In genomic region chrX:38247108-38247507, GRCm38 (mm10) we compare ENCODE assay signal across 17 mouse cellular contexts. TPM values are rescaled to one million over a fixed set of nuclear protein-coding genes. Genes with fewer than 3 reads are reported as not detected.
DNase-seq lines count a peak whose midpoint lies in the region; ATAC-seq and TF ChIP-seq lines count a peak whose summit lies in the region.
"Had no signal": no experiment of that assay in that cellular context is flagged by ENCODE, and none has a peak within 500 bp of the region (broad histone marks: within the 10 kb centered on the region; RNA-seq: fewer than 3 reads in every experiment).

No protein-coding gene starts in this region.

- peak; percentile 76 for ATAC-seq in kidney, postnatal 0 days (replicated peaks; ENCODE audit: low FRiP score, low read depth)
- ATAC-seq in Patski: peak; percentile 76
- ATAC-seq: forebrain, embryonic 15.5 days; midbrain, embryonic 16.5 days had no signal

- H3K27ac ChIP-seq in kidney, postnatal 0 days: no peak overlapping the region
- H3K27ac ChIP-seq: forebrain, embryonic 15.5 days; hindbrain, embryonic 14.5 days; limb, embryonic 15.5 days had no signal

- no peaks in the 10 kb centered on the region for H3K4me1 ChIP-seq in kidney, postnatal 0 days (replicated peaks; ENCODE audit: insufficient read depth, low read length)

- no peaks in the 10 kb centered on the region for H3K9me3 ChIP-seq in kidney, postnatal 0 days (replicated peaks; ENCODE audit: low read length)
- H3K9me3 ChIP-seq: forebrain, embryonic 15.5 days; limb, embryonic 15.5 days had no signal

- TF ChIP-seq CTCF in kidney, postnatal 0 days (IDR thresholded peaks at IDR 0.05; ENCODE audit: low read depth): no peak
- no peak for TF ChIP-seq CTCF in Patski (IDR thresholded peaks at IDR 0.05)

- POLR2A ChIA-PET in Patski (lab: Charles Lee): interaction anchor here (1.2 kb wide), 1 partner anchor 9 kb away, joined by 4 read pairs; no protein-coding TSS in a partner anchor

- in situ Hi-C loops in Patski (cut with MboI; ENCODE audit: low pct_unique_long_range_greater_than_20kb): no loop called here

- H3K4me2 ChIP-seq in kidney, postnatal 0 days (ENCODE audit: low read length): no peak overlapping the region
- H3K4me2 ChIP-seq: forebrain, embryonic 15.5 days; hindbrain, embryonic 14.5 days; limb, embryonic 15.5 days had no signal

- WGBS in kidney, postnatal 0 days: 51% methylated on average over 6 of the region's 6 CpGs

- no peaks in the 10 kb centered on the region for H3K36me3 ChIP-seq in kidney, postnatal 0 days (ENCODE audit: insufficient read depth, low read length)
- H3K36me3 ChIP-seq: forebrain, embryonic 15.5 days; limb, embryonic 15.5 days had no signal

- H3K4me3 ChIP-seq in kidney, postnatal 0 days (replicated peaks; ENCODE audit: low read depth, low read length): no peak overlapping the region
- H3K4me3 ChIP-seq: erythroblast, embryonic 14.5 days; forebrain, embryonic 15.5 days; limb, embryonic 15.5 days had no signal

- CTCF ChIA-PET in Patski (lab: Charles Lee): no interaction called here

- H3K9ac ChIP-seq in kidney, postnatal 0 days (ENCODE audit: low read depth, low read length): no peak overlapping the region
- H3K9ac ChIP-seq: forebrain, embryonic 15.5 days; hindbrain, embryonic 14.5 days; limb, embryonic 15.5 days had no signal

- no peaks in the 10 kb centered on the region for H3K27me3 ChIP-seq in kidney, postnatal 0 days (ENCODE audit: insufficient read depth, low read length)
- H3K27me3 ChIP-seq in Patski: peaks cover 29% of the 10 kb centered on the region
- H3K27me3 ChIP-seq: forebrain, embryonic 15.5 days had no signal

- no peak for DNase-seq in kidney, postnatal 0 days (ENCODE audit: low spot score)
- no peak for DNase-seq in kidney, postnatal 25 days
- DNase-seq in 416B (ENCODE audit: low read depth) (peak; percentile 5), Patski (ENCODE audit: low read depth, low spot score) (no peak)
- peak; percentile 23 for DNase-seq in brain, adult 2 months (ENCODE audit: low read depth, low spot score)
- DNase-seq in gastrocnemius, adult 8-10 months (ENCODE audit: low spot score in 2 of 2): no peak
- DNase-seq in thymus, adult 18-20 months: no peak
- DNase-seq: cerebellum, adult 18-20 months; heart, adult 11 months; kidney, postnatal 10 days; lung, adult 18-20 months; thymus, postnatal 14 days had no signal

RNA-seq across cellular contexts. Expression of gene Tmem255a, which starts 5.1 kb away (rescaled TPM):
- polyA plus RNA-seq in kidney, postnatal 0 days (2015; fragmentation: Nextera tagmentation; extraction: Ambion mirVana): 15.5 and 16.1 TPM in 2 replicates
- polyA plus RNA-seq in Patski (2021): 0.01 TPM
- under 1 TPM; 0.34 to 0.48 (median 0.42) TPM for total RNA-seq in gastrocnemius, adult 8-10 months (2022)
- polyA plus RNA-seq: erythroblast, embryonic 14.5 days had no signal

RNA-seq across cellular contexts. Expression of gene Zbtb33, which starts 57.5 kb away (rescaled TPM):
- 3.5 and 3.6 TPM in 2 replicates for polyA plus RNA-seq in kidney, postnatal 0 days (2015; fragmentation: Nextera tagmentation; extraction: Ambion mirVana)
- polyA plus RNA-seq in Patski (2021): 24.9 TPM
- 1 to 10 TPM; 5.2 to 6.9 (median 6.3) TPM for total RNA-seq in gastrocnemius, adult 8-10 months (2022)

Comparison
In these comparisons a context has a peak if more than half of its experiments do, and no peak if none do; other contexts are left out.
1. DNase-seq: peak in 416B (single experiment) and brain, adult 2 months (single experiment); none in kidney, postnatal 0 days (single experiment), kidney, postnatal 25 days (0 of 2), Patski (single experiment), gastrocnemius, adult 8-10 months (0 of 2) and thymus, adult 18-20 months (0 of 2).
2. RNA of gene Tmem255a, which starts 5.1 kb away (polyA plus RNA-seq): 15.5 to 16.1 TPM in kidney, postnatal 0 days; 0.01 TPM in Patski (single experiment); every median in the first group is over 10 times any median in the second.